Mouse (Mus musculus): ENCODE measurements around the gene Faim2.

DNA sequence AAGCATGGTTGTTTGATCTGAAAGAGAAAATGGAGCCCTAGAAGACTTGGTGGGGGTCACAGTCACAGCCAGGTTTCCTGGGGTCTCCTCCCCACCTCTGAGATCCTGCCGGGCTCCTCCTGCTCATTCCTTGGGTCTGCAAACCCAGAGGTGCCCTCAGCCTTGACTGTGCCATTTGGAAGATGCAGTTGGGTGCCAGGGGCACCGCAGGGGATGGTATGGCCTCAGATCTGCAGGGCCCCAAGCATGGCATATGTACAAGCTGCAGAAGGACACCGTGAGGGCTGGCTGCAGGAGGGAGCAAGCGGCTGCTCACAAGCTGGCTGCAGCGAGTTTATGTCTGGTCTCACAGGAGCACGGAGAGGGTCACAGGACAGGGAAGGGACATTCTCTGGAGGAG, 28.2 kb downstream of the Faim2 start:
- TF ChIP-seq POLR2A (IDR thresholded peaks at IDR 0.05; ENCODE audit: control insufficient read depth, extremely low read depth, insufficient read depth, low read length, poor library complexity) (no peak), CTCF (IDR thresholded peaks at IDR 0.05; ENCODE audit: borderline replicate concordance, control insufficient read depth, extremely low read depth, insufficient read depth, low read length, poor library complexity) (no peak)

All from thymus, adult 2 months (tissue).